7 mouse cellular contexts compared by ENCODE assay signal in genomic region chr11:94937335-94937781, GRCm38 (mm10). TPM values are rescaled to one million over a fixed set of nuclear protein-coding genes. Genes with fewer than 3 reads are reported as not detected.
A peak's percentile ranks its signal among the peaks of the same experiment; 100 is the strongest.
DNase-seq lines count a peak whose midpoint lies in the region; ATAC-seq lines count a peak whose summit lies in the region.

No protein-coding gene starts in this region.

- H3K27me3 ChIP-seq in lung, embryonic 16.5 days (ENCODE audit: control insufficient read depth, insufficient read depth, low read depth, low read length), result peaks cover 4% of the 10 kb centered on the region; the same call in 1 of the 2 replicates
- H3K27me3 ChIP-seq in embryonic facial prominence, embryonic 15.5 days, result peaks cover 6% of the 10 kb centered on the region; the same call in 1 of the 2 replicates
- H3K27me3 ChIP-seq in hindbrain, embryonic 12.5 days, result peaks cover 84% of the 10 kb centered on the region
- H3K27me3 ChIP-seq in liver, embryonic 12.5 days (replicated peaks), result peaks cover 99% of the 10 kb centered on the region

- H3K4me1 ChIP-seq in lung, embryonic 16.5 days (replicated peaks; ENCODE audit: control insufficient read depth, insufficient read depth, low read length), result peaks cover 30% of the 10 kb centered on the region
- H3K4me1 ChIP-seq in embryonic facial prominence, embryonic 15.5 days, result peaks cover 77% of the 10 kb centered on the region
- H3K4me1 ChIP-seq in hindbrain, embryonic 12.5 days, result peaks cover 22% of the 10 kb centered on the region
- H3K4me1 ChIP-seq in liver, embryonic 12.5 days, result peaks cover 14% of the 10 kb centered on the region

- H3K9ac ChIP-seq in lung, embryonic 16.5 days (ENCODE audit: low read length), result peak overlapping the region; percentile 36
- H3K9ac ChIP-seq in embryonic facial prominence, embryonic 15.5 days, result peak overlapping the region; percentile 56
- peak overlapping the region; percentile 24 for H3K9ac ChIP-seq in hindbrain, embryonic 12.5 days
- no peak overlapping the region for H3K9ac ChIP-seq in liver, embryonic 12.5 days

- under 1% methylated on average over 18 of the region's 18 CpGs for WGBS in lung, embryonic 16.5 days
- WGBS in embryonic facial prominence, embryonic 15.5 days, result 1% methylated on average over 18 of the region's 18 CpGs
- WGBS in hindbrain, embryonic 12.5 days, result under 1% methylated on average over 18 of the region's 18 CpGs
- WGBS in liver, embryonic 12.5 days (ENCODE audit: insufficient replicate concordance), result 1% methylated on average over 18 of the region's 18 CpGs

- H3K4me3 ChIP-seq in lung, embryonic 16.5 days (ENCODE audit: low read length), result peak overlapping the region; percentile 65
- peak overlapping the region; percentile 57 for H3K4me3 ChIP-seq in embryonic facial prominence, embryonic 15.5 days (replicated peaks)
- peak overlapping the region; percentile 30 for H3K4me3 ChIP-seq in hindbrain, embryonic 12.5 days
- peak overlapping the region; percentile 37 for H3K4me3 ChIP-seq in liver, embryonic 12.5 days

- peak overlapping the region; percentile 49 for H3K4me2 ChIP-seq in lung, embryonic 16.5 days (ENCODE audit: low read depth, low read length)
- peak overlapping the region; percentile 64 for H3K4me2 ChIP-seq in embryonic facial prominence, embryonic 15.5 days (replicated peaks)
- peak overlapping the region; percentile 58 for H3K4me2 ChIP-seq in hindbrain, embryonic 12.5 days (replicated peaks)
- H3K4me2 ChIP-seq in liver, embryonic 12.5 days, result peak overlapping the region; percentile 64

- peak; percentile 31 for ATAC-seq in lung, embryonic 16.5 days (ENCODE audit: low read depth)
- peak; percentile 35 for ATAC-seq in embryonic facial prominence, embryonic 15.5 days (ENCODE audit: insufficient number of reproducible peaks, low FRiP score, low TSS enrichment, low read depth)
- ATAC-seq in hindbrain, embryonic 12.5 days (ENCODE audit: low FRiP score), result no peak; the same call in 1 of the 2 replicates
- ATAC-seq in liver, embryonic 12.5 days, result peak; percentile 63

- H3K27ac ChIP-seq in lung, embryonic 16.5 days (ENCODE audit: low read length), result peak overlapping the region; percentile 95
- peak overlapping the region; percentile 98 for H3K27ac ChIP-seq in embryonic facial prominence, embryonic 15.5 days (replicated peaks)
- no peak overlapping the region for H3K27ac ChIP-seq in hindbrain, embryonic 12.5 days
- H3K27ac ChIP-seq in liver, embryonic 12.5 days, result 0 out of 2 replicates have a peak overlapping the region, but pooled peaks have one; percentile 37

- no peaks in the 10 kb centered on the region for H3K9me3 ChIP-seq in lung, embryonic 16.5 days (ENCODE audit: control insufficient read depth, low read length)
- H3K9me3 ChIP-seq in embryonic facial prominence, embryonic 15.5 days (replicated peaks), result no peaks in the 10 kb centered on the region
- H3K9me3 ChIP-seq in hindbrain, embryonic 12.5 days (replicated peaks), result no peaks in the 10 kb centered on the region
- no peaks in the 10 kb centered on the region for H3K9me3 ChIP-seq in liver, embryonic 12.5 days (replicated peaks)

- H3K36me3 ChIP-seq in lung, embryonic 16.5 days (ENCODE audit: control insufficient read depth, insufficient read depth, low read length), result peaks cover 13% of the 10 kb centered on the region; the same call in 1 of the 2 replicates
- H3K36me3 ChIP-seq in embryonic facial prominence, embryonic 15.5 days, result peaks cover 30% of the 10 kb centered on the region
- H3K36me3 ChIP-seq in hindbrain, embryonic 12.5 days, result no peaks in the 10 kb centered on the region
- no peaks in the 10 kb centered on the region for H3K36me3 ChIP-seq in liver, embryonic 12.5 days

- no peak for DNase-seq in lung, adult 18-20 months
- peak; percentile 87 to 89 for DNase-seq in right cerebral cortex, postnatal 10 days (ENCODE audit: low spot score in 2 of 2)
- DNase-seq in cerebellum, postnatal 36 days, result no peak

RNA-seq across cellular contexts. Expression of gene Col1a1, which starts 1.3 kb away (rescaled TPM):
- polyA plus RNA-seq in lung, embryonic 16.5 days (2015; fragmentation: Nextera tagmentation; extraction: Ambion mirVana), result 1,180 and 1,421 TPM in 2 replicates
- 4,177 and 4,242 TPM in 2 replicates for polyA plus RNA-seq in embryonic facial prominence, embryonic 15.5 days (2015; fragmentation: Nextera tagmentation; extraction: Ambion mirVana)
- polyA plus RNA-seq in hindbrain, embryonic 12.5 days (2016; fragmentation: Nextera tagmentation; extraction: Ambion mirVana), result 508 and 685 TPM in 2 replicates
- 135 and 153 TPM in 2 replicates for polyA plus RNA-seq in liver, embryonic 12.5 days (2016; fragmentation: Nextera tagmentation; extraction: Ambion mirVana)

RNA-seq across cellular contexts. Expression of gene Hils1, which starts 30.0 kb away (rescaled TPM):
- not detected in 2 replicates for polyA plus RNA-seq in lung, embryonic 16.5 days (2015; fragmentation: Nextera tagmentation; extraction: Ambion mirVana)
- polyA plus RNA-seq in embryonic facial prominence, embryonic 15.5 days (2015; fragmentation: Nextera tagmentation; extraction: Ambion mirVana), result 0.25 TPM in 1 of 2 replicates, not detected in the other
- not detected in 2 replicates for polyA plus RNA-seq in hindbrain, embryonic 12.5 days (2016; fragmentation: Nextera tagmentation; extraction: Ambion mirVana)
- not detected in 2 replicates for polyA plus RNA-seq in liver, embryonic 12.5 days (2016; fragmentation: Nextera tagmentation; extraction: Ambion mirVana)

RNA-seq across cellular contexts. Expression of gene Sgca, which starts 38.8 kb away (rescaled TPM):
- polyA plus RNA-seq in lung, embryonic 16.5 days (2015; fragmentation: Nextera tagmentation; extraction: Ambion mirVana), result 1.3 and 1.4 TPM in 2 replicates
- 11.7 and 14.6 TPM in 2 replicates for polyA plus RNA-seq in embryonic facial prominence, embryonic 15.5 days (2015; fragmentation: Nextera tagmentation; extraction: Ambion mirVana)
- polyA plus RNA-seq in hindbrain, embryonic 12.5 days (2016; fragmentation: Nextera tagmentation; extraction: Ambion mirVana), result 0.43 and 1.5 TPM in 2 replicates
- polyA plus RNA-seq in liver, embryonic 12.5 days (2016; fragmentation: Nextera tagmentation; extraction: Ambion mirVana), result 0.17 TPM in 1 of 2 replicates, not detected in the other

RNA-seq across cellular contexts. Expression of gene Ppp1r9b, which starts 53.5 kb away (rescaled TPM):
- 8.2 and 8.3 TPM in 2 replicates for polyA plus RNA-seq in lung, embryonic 16.5 days (2015; fragmentation: Nextera tagmentation; extraction: Ambion mirVana)
- polyA plus RNA-seq in embryonic facial prominence, embryonic 15.5 days (2015; fragmentation: Nextera tagmentation; extraction: Ambion mirVana), result 11.0 and 12.8 TPM in 2 replicates
- polyA plus RNA-seq in hindbrain, embryonic 12.5 days (2016; fragmentation: Nextera tagmentation; extraction: Ambion mirVana), result 16.8 and 18.5 TPM in 2 replicates
- polyA plus RNA-seq in liver, embryonic 12.5 days (2016; fragmentation: Nextera tagmentation; extraction: Ambion mirVana), result 13.4 and 14.1 TPM in 2 replicates

Comparison
In these comparisons a context has a peak if more than half of its experiments do, and no peak if none do; other contexts are left out.
1. DNase-seq: peak in right cerebral cortex, postnatal 10 days (2 of 2); none in lung, adult 18-20 months (0 of 2) and cerebellum, postnatal 36 days (0 of 2).
2. Peak in every context shown above with its lines, with median percentiles within 50 percentile points of each other: H3K4me2 ChIP-seq and H3K4me3 ChIP-seq.